Mouse (Mus musculus) kidney, adult 2 months (tissue): Measurements from ENCODE around the gene Xab2. TPM values are rescaled to one million over a fixed set of nuclear protein-coding genes. Genes with fewer than 3 reads are reported as not detected.
A peak's percentile ranks its signal among the peaks of the same experiment; 100 is the strongest.

Experiments
- DNase-seq: peaks from one replicate; pipeline ENCODE4 v3.0.0; 2021
- H3K27ac ChIP-seq: fragments of 200-500 bp; 2 replicates; pipeline ENCODE4 v1.5.1; 2012; ENCODE audit warnings: low read depth, low read length, control low read depth, inconsistent platforms; ENCODE audit not compliant: insufficient read depth
- H3K27me3 ChIP-seq: fragments of 200-500 bp; replicated peaks from 2 replicates; pipeline ENCODE4 v1.6.1; 2012; ENCODE audit warnings: mild to moderate bottlenecking, moderate library complexity, low read length, inconsistent platforms; ENCODE audit not compliant: control insufficient read depth, insufficient read depth
- H3K36me3 ChIP-seq: fragments of 200-500 bp; 2 replicates; pipeline ENCODE4 v1.6.1; 2012; ENCODE audit warnings: mild to moderate bottlenecking, moderate library complexity, low read length, inconsistent platforms; ENCODE audit not compliant: control insufficient read depth, insufficient read depth
- H3K4me1 ChIP-seq: fragments of 200-500 bp; 2 replicates; pipeline ENCODE4 v1.6.1; 2011; ENCODE audit warnings: low read length; ENCODE audit not compliant: control insufficient read depth, insufficient read depth
- H3K4me3 ChIP-seq: fragments of 200-500 bp; 2 replicates; pipeline ENCODE4 v1.5.1; 2011; ENCODE audit warnings: mild to moderate bottlenecking, low read depth, low read length, control low read depth; ENCODE audit not compliant: insufficient read depth
- CTCF ChIP-seq: fragments of 200-500 bp; conservative IDR thresholded peaks from 2 replicates; pipeline ENCODE4 v1.5.1; 2011; ENCODE audit warnings: low read depth, mild to moderate bottlenecking, control low read depth, low read length, moderate library complexity, mixed read lengths; ENCODE audit not compliant: insufficient read depth, insufficient read length
- POLR2A ChIP-seq: fragments of 200-500 bp; IDR thresholded peaks from one replicate; pipeline ENCODE4 v1.6.1; 2011; ENCODE audit warnings: low read depth, low read length, control low read depth
- WGBS: fragments of 180-500 bp; shearing (Covaris S2); methylation state at CpG from one replicate; pipeline ENCODE4 v1.1.7; 2018; 5-methylcytosine and 5-hydroxymethylcytosine counted together
- polyA plus RNA-seq: library from polyadenylated mRNA; depleted of rRNA; stranded (reverse); fragments of >200 nt; gene quantifications from 2 replicates; pipeline ENCODE4 v1.2.3, GENCODE M21; 2012

Xab2 gene
- polyA plus RNA-seq, 1 experiment, result 44.8 TPM

DNA sequence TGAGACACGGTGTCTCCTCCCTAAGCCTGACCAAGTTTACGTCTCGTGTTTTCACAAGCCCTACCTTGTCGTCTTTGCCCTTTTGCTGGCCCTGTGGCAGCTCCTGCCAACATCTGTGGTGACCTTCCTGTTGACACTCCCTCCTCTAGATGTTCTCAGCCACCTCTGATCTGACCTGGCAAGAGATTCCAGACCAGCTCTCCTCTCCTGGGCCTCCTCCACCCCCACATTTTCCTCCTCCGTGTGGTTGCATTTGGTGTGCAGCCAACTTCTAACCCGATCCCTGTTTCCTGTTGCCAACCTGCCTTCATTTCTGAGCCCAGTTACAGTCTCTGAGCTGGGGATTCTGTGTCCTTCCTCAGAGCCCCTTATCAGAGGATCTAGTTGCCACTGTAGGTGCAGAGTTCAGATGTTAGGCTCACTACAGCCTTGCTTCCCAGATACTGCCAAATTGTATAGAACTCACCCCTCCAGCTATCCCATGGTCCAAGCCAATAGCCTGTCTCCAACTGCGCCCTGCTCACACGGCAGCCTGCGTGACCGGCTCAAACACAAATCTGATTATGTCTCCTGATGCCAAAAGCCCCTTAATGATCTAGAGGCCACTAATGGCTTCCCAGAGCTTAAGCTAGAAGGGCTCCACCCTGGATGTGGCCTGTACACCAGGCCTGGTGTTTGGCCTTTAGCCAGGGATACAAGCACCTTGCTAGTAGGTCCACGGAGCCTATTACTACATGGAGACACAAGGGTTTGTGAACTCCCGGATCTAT is 11.9 kb downstream of the Xab2 start:
- TF ChIP-seq CTCF (no peak), POLR2A (no peak)
- 41% methylated on average over 12 of the region's 12 CpGs for WGBS
- H3K4me1 ChIP-seq, result no peaks in the 10 kb centered on the region
- H3K27me3 ChIP-seq, result no peaks in the 10 kb centered on the region
- no peak overlapping the region for H3K4me3 ChIP-seq
- DNase-seq, result peak; percentile 74
- peak overlapping the region; percentile 72 for H3K27ac ChIP-seq
- H3K36me3 ChIP-seq, result no peaks in the 10 kb centered on the region; the same call in 1 of the 2 replicates

GRCm38 (mm10) chr8:3607822-3608221 is 13.3 kb downstream of the Xab2 start:
- Histone ChIP-seq H3K27me3 (no peaks in the 10 kb centered on the region), H3K27ac (0 out of 2 replicates have a peak overlapping the region, but pooled peaks have one; percentile 72), H3K4me1 (no peaks in the 10 kb centered on the region), H3K36me3 (no peaks in the 10 kb centered on the region; the same call in 1 of the 2 replicates), H3K4me3 (no peak overlapping the region)
- no peak for TF ChIP-seq CTCF
- no peak for TF ChIP-seq POLR2A
- WGBS, result 89% methylated on average over 7 of the region's 7 CpGs
- DNase-seq, result no peak

- H3K36me3 ChIP-seq, result peaks cover 2% of the 10 kb centered on the region; the same call in 1 of the 2 replicates
- DNase-seq, result peak; percentile 37
- no peaks in the 10 kb centered on the region for H3K27me3 ChIP-seq
- 47% methylated on average over 16 of the region's 16 CpGs for WGBS
- TF ChIP-seq POLR2A, result no peak
- H3K4me1 ChIP-seq, result no peaks in the 10 kb centered on the region
- H3K27ac ChIP-seq, result no peak overlapping the region; the same call in 1 of the 2 replicates
- H3K4me3 ChIP-seq, result no peak overlapping the region
Observed at GRCm38 (mm10) chr8:3606593-3606992, 14.5 kb downstream of the Xab2 start.

DNA sequence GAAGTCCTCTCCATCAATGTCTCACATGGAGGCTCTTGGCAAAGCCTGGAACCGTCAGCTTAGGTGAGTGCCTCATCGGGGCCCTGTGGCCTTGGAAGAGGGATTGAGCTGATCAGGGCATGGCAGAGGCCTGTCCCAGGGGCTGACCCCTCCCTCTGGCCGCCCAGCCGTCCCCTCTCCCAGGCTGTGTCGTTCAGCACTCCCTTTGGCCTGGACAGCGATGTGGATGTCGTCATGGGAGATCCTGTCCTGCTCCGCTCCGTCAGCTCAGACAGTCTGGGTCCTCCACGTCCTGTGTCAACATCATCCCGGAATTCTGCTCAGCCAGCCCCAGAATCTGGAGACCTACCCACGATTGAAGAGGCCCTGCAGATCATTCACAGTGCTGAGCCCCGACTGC is 17.7 kb downstream of the Xab2 start:
- Histone ChIP-seq H3K36me3 (peaks cover 2% of the 10 kb centered on the region; the same call in 1 of the 2 replicates), H3K4me3 (no peak overlapping the region), H3K27me3 (no peaks in the 10 kb centered on the region), H3K27ac (no peak overlapping the region), H3K4me1 (no peaks in the 10 kb centered on the region)
- TF ChIP-seq POLR2A (no peak), CTCF (no peak)
- WGBS, result 69% methylated on average over 13 of the region's 13 CpGs
- no peak for DNase-seq

DNA sequence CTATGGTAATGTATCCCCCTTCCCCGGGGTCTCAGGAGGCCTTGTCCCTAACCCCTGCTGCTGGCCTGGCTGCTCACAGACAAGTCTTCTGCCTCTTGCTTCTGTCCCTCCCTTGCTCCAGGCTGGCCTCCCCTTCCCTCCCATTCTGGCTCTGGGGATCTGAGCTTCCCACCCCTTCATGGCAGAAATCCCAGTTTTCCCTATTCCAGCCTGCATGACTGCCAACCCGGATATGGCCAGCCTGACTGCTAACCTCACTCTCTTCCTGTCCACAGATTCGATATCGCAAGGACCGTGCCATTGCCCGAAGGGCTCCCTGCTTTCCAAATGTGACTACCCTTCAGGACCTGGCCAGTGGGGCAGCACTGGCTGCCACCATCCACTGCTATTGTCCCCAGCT is 20.7 kb downstream of the Xab2 start:
- H3K36me3 ChIP-seq, result peaks cover 2% of the 10 kb centered on the region; the same call in 1 of the 2 replicates
- 66% methylated on average over 6 of the region's 6 CpGs for WGBS
- TF ChIP-seq POLR2A (no peak), CTCF (no peak)
- H3K4me3 ChIP-seq, result no peak overlapping the region
- DNase-seq, result peak; percentile 57
- no peak overlapping the region for H3K27ac ChIP-seq
- no peaks in the 10 kb centered on the region for H3K4me1 ChIP-seq
- H3K27me3 ChIP-seq, result no peaks in the 10 kb centered on the region

GRCm38 (mm10) chr8:3599219-3599618 is 21.9 kb downstream of the Xab2 start:
- peaks cover 2% of the 10 kb centered on the region; the same call in 1 of the 2 replicates for H3K36me3 ChIP-seq
- no peaks in the 10 kb centered on the region for H3K27me3 ChIP-seq
- no peak for DNase-seq
- TF ChIP-seq POLR2A (no peak), CTCF (no peak)
- WGBS, result 75% methylated on average over 1 of the region's 1 CpGs
- H3K4me3 ChIP-seq, result no peak overlapping the region
- no peak overlapping the region for H3K27ac ChIP-seq
- peaks cover 5% of the 10 kb centered on the region for H3K4me1 ChIP-seq

- DNase-seq, result no peak
- 63% methylated on average over 3 of the region's 3 CpGs for WGBS
- Histone ChIP-seq H3K27me3 (no peaks in the 10 kb centered on the region), H3K4me3 (no peak overlapping the region), H3K27ac (no peak overlapping the region), H3K36me3 (peaks cover 2% of the 10 kb centered on the region; the same call in 1 of the 2 replicates), H3K4me1 (peaks cover 14% of the 10 kb centered on the region)
- TF ChIP-seq CTCF (no peak), POLR2A (no peak)
Observed at GRCm38 (mm10) chr8:3598054-3598453, 23.1 kb downstream of the Xab2 start.
